Mouse (Mus musculus): Measurements from ENCODE around the gene Gm13285.
"Not testable (repeated sequence)": the region's sequence is repeated elsewhere in the genome, so short reads cannot be mapped to it uniquely, and the experiment has no call there.

Gene Gm13285

DNA sequence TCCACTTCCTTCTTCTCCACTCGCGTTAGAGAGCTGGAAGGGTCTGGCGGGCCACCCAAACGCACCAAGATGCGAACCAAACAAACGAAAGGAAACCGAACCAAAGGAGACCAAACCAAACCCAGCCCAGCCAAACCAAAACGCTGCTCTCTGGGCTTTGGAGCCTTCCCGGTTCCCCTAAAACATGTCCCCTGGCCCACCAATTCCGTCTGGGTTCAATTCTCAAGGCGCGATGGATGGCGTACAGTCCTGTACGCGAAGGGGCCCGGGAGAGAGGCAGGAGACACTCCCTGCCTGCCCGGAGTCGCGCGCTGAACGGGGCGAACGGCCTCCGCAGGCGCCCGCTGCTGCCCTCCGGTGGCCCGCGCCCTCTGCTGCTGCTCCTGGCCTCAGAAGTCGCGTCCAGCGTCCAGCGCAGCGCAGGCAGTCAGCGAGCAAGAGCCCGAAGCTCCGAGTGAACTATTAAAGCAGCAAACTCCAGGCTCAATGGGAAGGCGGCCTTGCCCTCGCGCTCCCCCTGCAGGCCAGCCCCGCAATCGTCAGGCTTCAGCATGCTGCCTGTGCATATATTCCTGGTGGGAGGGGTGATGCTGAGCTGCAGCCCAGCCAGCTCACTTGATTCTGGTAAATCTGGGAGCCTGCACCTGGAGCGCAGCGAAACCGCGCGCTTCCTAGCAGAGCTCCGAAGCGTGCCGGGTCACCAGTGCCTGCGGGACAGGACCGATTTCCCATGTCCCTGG is 5.4 kb upstream of the Gm13285 start, which contains the start of gene Gm13275:
TSS of gene Gm13275 (plus strand) at position 552 of the 740 bp plus-strand sequence.
- peak; percentile 60 for DNase-seq (ENCODE audit: low spot score)

DNA sequence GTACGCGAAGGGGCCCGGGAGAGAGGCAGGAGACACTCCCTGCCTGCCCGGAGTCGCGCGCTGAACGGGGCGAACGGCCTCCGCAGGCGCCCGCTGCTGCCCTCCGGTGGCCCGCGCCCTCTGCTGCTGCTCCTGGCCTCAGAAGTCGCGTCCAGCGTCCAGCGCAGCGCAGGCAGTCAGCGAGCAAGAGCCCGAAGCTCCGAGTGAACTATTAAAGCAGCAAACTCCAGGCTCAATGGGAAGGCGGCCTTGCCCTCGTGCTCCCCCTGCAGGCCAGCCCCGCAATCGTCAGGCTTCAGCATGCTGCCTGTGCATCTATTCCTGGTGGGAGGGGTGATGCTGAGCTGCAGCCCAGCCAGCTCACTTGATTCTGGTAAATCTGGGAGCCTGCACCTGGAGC is 2.4 kb upstream of the Gm13285 start, which contains the start of gene Gm13279:
TSS of gene Gm13279 (plus strand) at position 301 of the 400 bp plus-strand sequence.
- not testable (repeated sequence) for DNase-seq (ENCODE audit: low spot score)

DNA sequence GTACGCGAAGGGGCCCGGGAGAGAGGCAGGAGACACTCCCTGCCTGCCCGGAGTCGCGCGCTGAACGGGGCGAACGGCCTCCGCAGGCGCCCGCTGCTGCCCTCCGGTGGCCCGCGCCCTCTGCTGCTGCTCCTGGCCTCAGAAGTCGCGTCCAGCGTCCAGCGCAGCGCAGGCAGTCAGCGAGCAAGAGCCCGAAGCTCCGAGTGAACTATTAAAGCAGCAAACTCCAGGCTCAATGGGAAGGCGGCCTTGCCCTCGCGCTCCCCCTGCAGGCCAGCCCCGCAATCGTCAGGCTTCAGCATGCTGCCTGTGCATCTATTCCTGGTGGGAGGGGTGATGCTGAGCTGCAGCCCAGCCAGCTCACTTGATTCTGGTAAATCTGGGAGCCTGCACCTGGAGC is 3.5 kb downstream of the Gm13285 start, which contains the start of gene Gm13287:
TSS of gene Gm13287 (plus strand) at position 301 of the 400 bp plus-strand sequence.
- not testable (repeated sequence) for DNase-seq (ENCODE audit: low spot score)

DNA sequence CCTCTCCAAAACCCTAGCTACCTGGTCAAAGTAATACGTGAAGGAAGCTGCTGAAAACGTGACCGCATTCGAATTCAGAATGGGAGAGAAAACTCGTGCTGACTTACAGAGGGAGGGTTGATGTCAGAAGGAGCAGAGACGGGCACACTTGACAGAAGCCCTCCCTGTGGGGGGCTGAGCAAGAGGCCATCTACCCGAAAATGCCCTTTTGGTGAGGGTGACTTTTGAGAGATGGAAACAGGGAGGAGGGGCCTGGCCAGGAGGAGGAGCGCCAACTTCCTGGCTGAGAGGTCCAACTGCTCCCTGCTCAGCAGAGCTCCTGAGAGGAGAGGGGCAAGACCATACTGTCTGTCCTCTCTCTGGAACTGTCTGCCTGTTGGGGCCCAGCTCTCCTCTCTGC is 5.8 kb downstream of the Gm13285 start, which contains the start of gene Gm13288:
TSS of gene Gm13288 (plus strand) at position 301 of the 400 bp plus-strand sequence.
- DNase-seq (ENCODE audit: low spot score) = not testable (repeated sequence)

DNA sequence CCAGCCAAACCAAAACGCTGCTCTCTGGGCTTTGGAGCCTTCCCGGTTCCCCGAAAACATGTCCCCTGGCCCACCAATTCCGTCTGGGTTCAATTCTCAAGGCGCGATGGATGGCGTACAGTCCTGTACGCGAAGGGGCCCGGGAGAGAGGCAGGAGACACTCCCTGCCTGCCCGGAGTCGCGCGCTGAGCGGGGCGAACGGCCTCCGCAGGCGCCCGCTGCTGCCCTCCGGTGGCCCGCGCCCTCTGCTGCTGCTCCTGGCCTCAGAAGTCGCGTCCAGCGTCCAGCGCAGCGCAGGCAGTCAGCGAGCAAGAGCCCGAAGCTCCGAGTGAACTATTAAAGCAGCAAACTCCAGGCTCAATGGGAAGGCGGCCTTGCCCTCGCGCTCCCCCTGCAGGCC is 6.3 kb downstream of the Gm13285 start:
- DNase-seq (ENCODE audit: low spot score) = not testable (repeated sequence)

DNA sequence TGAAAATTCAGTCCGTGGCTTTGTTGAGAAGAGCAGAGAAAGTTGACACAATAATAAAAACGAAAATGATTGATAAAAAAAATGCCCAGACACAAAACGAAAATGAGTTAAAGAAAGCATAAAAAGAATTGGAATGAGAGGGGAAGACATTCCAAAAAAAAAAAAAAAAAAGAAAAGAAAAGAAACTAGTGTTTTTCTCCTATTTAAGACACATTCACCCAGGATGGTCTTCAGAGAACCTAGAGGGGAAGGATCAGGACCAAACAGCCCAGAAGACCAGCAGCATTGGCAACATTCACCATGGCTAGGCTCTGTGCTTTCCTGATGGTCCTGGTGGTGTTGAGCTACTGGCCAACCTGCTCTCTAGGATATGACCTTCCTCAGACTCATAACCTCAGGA is 16.5 kb downstream of the Gm13285 start, which contains the start of gene Ifna7:
TSS of gene Ifna7 (plus strand) at position 301 of the 400 bp plus-strand sequence.
- DNase-seq (ENCODE audit: low spot score) = no peak

DNA sequence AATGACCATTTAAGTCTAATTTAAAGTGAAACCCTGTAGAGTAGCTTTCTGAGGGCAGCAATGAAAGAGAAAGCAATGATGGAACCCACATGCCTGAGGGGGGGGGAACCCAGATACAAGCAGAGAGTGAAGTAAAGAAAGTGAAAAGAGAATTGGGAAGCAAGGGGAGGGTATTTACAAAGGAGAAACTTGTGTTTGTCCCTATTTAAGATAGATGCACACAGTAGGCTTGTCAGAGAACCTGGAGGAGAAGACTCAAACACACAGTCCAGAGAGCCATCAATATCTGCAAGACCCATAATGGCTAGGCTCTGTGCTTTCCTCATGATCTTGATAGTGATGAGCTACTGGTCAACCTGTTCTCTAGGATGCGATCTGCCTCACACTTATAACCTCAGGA is 20.2 kb downstream of the Gm13285 start, which contains the start of gene Ifna11:
TSS of gene Ifna11 (plus strand) at position 301 of the 400 bp plus-strand sequence.
- DNase-seq (ENCODE audit: low spot score) = no peak

DNA sequence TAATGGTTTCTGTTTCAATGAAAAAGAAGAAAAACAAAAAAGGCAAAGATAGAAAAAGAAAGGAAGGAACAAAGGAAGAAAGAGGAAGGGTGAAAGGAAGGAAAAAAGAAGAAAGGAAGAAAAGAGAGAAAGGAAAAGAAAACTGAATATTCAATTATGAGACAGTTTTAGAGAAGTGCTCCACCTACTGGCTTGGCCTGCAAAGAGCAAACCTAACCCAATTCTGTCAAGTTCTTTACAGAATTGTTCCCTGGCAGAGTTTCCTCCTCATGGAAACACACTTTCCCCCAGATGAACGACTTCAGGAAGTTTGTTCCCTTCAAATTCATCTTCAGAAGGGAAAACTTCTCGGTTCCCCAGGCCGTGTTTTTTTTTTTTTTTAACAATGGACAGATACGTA is 23.5 kb downstream of the Gm13285 start:
- no peak for DNase-seq (ENCODE audit: low spot score)

DNA sequence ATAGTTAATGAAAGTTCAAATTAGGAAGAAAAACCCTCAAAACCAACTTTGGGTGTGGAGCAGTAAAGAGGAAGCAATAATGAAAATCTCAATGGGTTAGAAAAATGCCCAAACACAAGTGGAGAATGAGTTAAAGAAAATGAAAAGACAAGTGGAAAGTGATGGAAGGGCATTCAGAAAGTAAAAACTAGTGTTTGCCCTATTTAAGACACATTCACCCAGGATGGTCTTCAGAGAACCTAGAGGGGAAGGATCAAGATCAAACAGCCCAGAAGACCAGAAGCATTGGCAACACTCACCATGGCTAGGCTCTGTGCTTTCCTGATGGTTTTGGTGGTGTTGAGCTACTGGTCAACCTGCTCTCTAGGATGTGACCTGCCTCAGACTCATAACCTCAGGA is 27.7 kb downstream of the Gm13285 start, which contains the start of gene Ifna6:
TSS of gene Ifna6 (plus strand) at position 301 of the 400 bp plus-strand sequence.
- not testable (repeated sequence) for DNase-seq (ENCODE audit: low spot score)

DNA sequence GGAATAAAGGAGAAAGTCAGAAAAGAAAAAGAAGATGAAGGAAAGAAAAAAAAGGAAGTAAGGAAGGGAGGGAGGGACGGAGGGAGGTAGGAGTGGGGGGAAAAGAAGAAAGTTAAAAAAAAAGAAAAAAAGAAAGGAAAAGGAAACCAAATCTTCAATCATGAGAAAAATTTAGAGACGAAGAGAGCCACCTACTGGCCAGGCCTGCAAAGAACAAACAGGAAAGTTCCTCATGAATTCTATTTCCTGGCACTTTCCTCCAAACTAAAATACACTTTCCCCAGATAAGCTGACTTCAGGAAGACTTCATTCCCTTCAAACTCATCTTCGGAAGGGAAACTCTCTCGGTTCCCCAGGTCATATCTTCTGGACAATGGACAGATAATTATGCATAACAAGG is 31.1 kb downstream of the Gm13285 start:
- DNase-seq (ENCODE audit: low spot score) = no peak

DNA sequence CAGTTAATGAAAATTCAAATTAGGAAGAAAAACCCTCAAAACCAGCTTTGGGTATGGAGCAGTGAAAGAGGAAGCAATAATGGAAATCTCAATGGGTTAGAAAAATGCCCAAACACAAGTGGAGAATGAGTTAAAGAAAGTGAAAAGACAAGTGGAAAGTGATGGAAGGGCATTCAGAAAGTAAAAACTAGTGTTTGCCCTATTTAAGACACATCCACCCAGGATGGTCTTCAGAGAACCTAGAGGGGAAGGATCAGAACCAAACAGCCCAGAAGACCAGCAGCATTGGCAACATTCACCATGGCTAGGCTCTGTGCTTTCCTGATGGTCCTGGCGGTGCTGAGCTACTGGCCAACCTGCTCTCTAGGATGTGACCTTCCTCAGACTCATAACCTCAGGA is 35.8 kb downstream of the Gm13285 start, which contains the start of gene Ifna5:
TSS of gene Ifna5 (plus strand) at position 301 of the 400 bp plus-strand sequence.
- DNase-seq (ENCODE audit: low spot score) = not testable (repeated sequence)

DNA sequence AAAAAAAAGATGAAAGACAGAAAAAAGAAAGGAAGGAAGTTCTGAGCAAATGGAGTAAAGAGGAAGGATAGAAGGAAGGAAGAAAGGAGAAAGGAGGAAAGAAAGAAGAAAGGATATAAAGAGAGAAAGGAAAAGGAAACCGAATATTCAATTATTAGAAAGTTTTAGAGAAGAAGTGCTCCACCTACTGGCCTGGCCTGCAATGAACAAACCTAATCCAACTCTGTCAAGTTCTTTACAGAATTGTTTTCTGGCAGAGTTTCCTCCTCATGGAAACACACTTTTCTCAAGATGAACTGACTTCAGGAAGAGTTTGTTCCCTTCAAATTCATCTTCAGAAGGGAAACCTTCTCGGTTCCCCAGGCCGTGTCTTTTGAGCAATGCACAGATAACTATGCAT is 39.4 kb downstream of the Gm13285 start:
- no peak for DNase-seq (ENCODE audit: low spot score)

DNA sequence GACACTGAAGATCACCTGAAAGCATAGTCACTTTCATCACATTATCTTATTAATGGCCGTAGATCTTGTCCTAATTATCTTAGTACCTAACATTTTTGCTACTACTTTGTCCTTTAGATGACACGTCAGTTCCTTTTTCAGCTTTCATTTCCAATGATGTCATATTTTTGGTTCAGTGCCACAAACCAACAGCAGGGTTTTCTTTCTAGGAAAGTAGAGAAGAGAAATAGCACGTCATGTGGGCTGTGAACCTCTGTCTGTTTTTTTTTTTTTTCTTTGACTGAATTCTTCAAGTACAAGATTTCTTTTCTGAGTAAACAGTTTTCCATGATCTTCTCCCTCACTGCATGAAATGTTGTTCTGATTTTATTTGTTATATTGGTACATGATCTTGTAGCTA is 40.6 kb downstream of the Gm13285 start:
- no peak for DNase-seq (ENCODE audit: low spot score)

DNA sequence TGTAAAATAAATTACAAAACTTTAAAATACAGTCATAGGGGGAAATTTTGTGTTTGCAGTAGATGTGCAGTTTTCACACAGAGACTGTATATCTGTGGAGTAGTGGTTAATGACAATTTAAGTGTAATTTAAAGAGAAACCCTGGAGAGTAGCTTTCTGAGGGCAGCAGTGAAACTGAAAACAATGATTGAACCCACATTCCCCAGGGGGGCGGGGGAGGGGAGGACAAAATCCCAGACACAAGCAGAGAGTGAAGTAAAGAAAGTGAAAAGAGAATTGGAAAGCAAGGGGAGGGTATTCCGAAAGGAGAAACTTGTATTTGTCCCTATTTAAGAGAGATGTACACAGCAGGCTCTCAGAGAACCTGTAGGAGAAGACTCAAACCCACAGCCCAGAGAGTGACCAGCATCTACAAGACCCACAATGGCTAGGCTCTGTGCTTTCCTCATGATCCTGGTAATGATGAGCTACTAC is 42.0 kb downstream of the Gm13285 start, which contains the start of gene Ifna4:
TSS of gene Ifna4 (plus strand) at position 424 of the 474 bp plus-strand sequence.
- DNase-seq (ENCODE audit: low spot score) = no peak

DNA sequence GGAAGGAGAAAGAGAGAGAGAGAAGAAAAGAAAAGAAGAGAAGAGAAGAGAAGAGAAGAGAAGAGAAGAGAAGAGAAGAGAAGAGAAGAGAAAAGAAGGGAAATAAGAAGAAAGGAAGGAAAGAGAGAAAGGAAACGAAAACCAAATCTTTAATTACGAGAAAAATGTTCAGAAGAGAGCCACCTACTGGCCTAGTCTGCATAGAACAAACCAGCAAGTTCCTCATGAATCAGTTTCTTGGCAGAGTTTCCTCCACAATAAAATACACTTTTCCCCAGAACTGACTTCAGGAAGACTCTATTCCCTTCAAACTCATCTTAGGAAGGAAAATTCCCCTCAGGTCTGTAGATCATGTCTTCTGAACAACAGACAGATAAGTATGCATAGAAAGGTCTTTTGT is 45.9 kb downstream of the Gm13285 start:
- DNase-seq (ENCODE audit: low spot score) = no peak

DNA sequence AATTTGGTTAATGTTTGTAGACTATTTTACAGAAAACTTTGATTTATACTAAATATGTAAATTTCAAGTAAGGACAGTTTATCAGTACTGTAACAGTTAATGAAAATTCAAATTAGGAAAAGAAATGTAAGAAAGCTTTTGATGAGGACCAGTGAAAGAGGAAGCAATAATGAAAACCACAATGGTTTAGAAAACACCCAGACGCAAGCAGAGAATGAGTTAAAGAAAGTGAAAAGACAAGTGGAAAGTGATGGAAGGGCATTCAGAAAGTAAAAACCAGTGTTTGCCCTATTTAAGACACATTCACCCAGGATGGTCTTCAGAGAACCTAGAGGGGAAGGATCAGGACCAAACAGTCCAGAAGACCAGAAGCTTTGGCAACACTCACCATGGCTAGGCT is 50.2 kb downstream of the Gm13285 start, which contains the start of gene Ifna1:
TSS of gene Ifna1 (plus strand) at position 390 of the 400 bp plus-strand sequence.
- DNase-seq (ENCODE audit: low spot score) = no peak
